Mouse (Mus musculus): ENCODE data around the gene Nphp1. TPM values are rescaled to one million over a fixed set of nuclear protein-coding genes. Genes with fewer than 3 reads are reported as not detected.

Gene Nphp1
- total and polyA plus RNA-seq, 3 experiments = 19.1 to 63.6 (median 37.1) TPM

DNA sequence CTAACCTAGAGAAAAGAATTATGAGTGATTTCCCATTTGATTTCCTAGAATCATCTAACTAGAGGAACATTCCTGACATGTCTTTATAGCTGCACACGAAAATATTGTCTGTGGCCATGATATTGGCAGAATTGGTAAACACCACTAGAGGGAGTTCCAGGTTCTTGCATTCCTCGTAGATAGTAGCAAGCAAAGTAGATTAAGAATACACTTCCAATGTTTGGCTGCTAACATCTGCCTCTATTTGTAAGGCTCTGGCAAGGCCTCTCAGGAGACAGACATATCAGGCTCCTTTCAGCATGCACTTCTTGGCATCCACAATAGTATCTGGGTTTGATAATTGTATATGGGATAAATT lies 44.1 kb upstream of the Nphp1 start (continued):
- TF ChIP-seq POLR2A (IDR thresholded peaks at IDR 0.05; ENCODE audit: control insufficient read depth in 1 of 2, insufficient read depth in 1 of 2, low read depth in 1 of 2, low read length in 2 of 2, poor library complexity in 1 of 2) = no peak

DNA sequence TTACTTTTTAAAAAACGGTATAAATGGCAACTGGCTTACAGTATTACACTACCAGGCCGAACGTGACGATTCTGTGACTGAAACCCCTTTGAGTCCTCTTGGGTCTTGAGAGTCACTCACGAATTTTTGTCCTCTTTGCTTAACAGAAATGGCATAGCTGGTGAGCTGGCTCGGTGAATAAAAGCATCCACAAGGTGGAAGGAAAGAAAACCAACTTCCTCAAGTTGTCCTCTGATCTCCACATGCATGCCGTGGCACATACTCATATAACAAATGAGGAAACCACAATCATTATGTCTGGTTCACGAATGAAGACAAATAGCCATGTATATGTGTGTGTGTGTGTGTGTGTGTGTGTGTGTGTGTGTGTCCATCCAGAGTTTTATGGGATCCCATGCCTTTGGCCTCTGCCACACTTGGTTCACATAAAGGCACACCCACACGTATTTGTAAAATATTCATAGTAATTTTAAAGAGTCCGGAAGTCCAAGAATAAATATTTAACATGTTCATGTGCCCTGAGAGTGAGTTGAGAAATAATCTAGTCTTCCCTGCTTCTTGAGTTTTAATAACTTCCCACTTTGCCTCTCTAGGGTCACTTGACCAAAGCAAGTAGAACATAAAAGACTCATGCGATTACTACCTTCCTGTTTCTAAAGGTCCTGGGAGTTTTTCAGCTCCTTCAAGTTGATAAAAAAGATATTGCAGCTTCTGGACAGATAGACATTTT lies 43.6 kb upstream of the Nphp1 start:
- Histone ChIP-seq H3K27ac (ENCODE audit: control insufficient read depth, low read depth, low read length) (peak overlapping the region; percentile 78), H3K27me3 (ENCODE audit: control insufficient read depth in 1 of 2, insufficient read depth in 2 of 2, low read length in 2 of 2) (no peaks in the 10 kb centered on the region; a peak in 1 of 4 replicates), H3K9ac (ENCODE audit: control insufficient read depth, low read depth, low read length, poor library complexity, severe bottlenecking) (peak overlapping the region; percentile 80), H3K36me3 (ENCODE audit: control insufficient read depth in 1 of 2, insufficient read depth in 2 of 2, low read length in 2 of 2) (peaks cover 7 to 15% of the 10 kb centered on the region in 2 experiments), H3K4me3 (ENCODE audit: control insufficient read depth in 1 of 2, insufficient read depth in 1 of 2, low read depth in 2 of 2, low read length in 2 of 2) (peak overlapping the region; percentile 88 to 100), H3K79me2 (ENCODE audit: control insufficient read depth, insufficient read depth, low read length, poor library complexity) (peaks cover 17% of the 10 kb centered on the region), H3K9me3 (replicated peaks; ENCODE audit: insufficient read depth, low read length) (no peaks in the 10 kb centered on the region), H3K4me1 (ENCODE audit: control insufficient read depth in 1 of 2, insufficient read depth in 2 of 2, low read length in 2 of 2) (no peaks in the 10 kb centered on the region; a peak in 1 of 4 replicates)
- TF ChIP-seq MXI1 (IDR thresholded peaks at IDR 0.05; ENCODE audit: low read depth, low read length) (peak; percentile 41; the same call in 1 of the 2 replicates), ZKSCAN1 (IDR thresholded peaks at IDR 0.05; ENCODE audit: low read depth, low read length) (no peak), NRF1 (IDR thresholded peaks at IDR 0.05; ENCODE audit: insufficient read depth, low read depth, low read length, poor library complexity, severe bottlenecking) (no peak), MYC (IDR thresholded peaks at IDR 0.05; ENCODE audit: low read depth, low read length) (0 out of 2 replicates have a peak, but pooled peaks have one; percentile 50), TAL1 (IDR thresholded peaks at IDR 0.05; ENCODE audit: low read length) (no peak), ETS1 (IDR thresholded peaks at IDR 0.05; ENCODE audit: low read depth, low read length) (0 out of 2 replicates have a peak, but pooled peaks have one; percentile 11), USF2 (IDR thresholded peaks at IDR 0.05; ENCODE audit: borderline replicate concordance in 1 of 2, insufficient read depth in 1 of 2, low read depth in 1 of 2, low read length in 2 of 2) (no peak), EP300 (IDR thresholded peaks at IDR 0.05; ENCODE audit: low read depth in 1 of 2, low read length in 2 of 2) (peak in 1 of 2 experiments; percentile 40; a peak in 1 of 4 replicates), ELF1 (IDR thresholded peaks at IDR 0.05; ENCODE audit: low read depth, low read length) (0 out of 2 replicates have a peak, but pooled peaks have one; percentile 42), USF1 (IDR thresholded peaks at IDR 0.05; ENCODE audit: low read depth, low read length) (peak; percentile 26), MAX (IDR thresholded peaks at IDR 0.05; ENCODE audit: low read length) (peak; percentile 58; the same call in 1 of the 2 replicates), TCF12 (IDR thresholded peaks at IDR 0.05; ENCODE audit: low read depth, low read length) (no peak)
- no peak for DNase-seq (ENCODE audit: low read depth, low spot score)

DNA sequence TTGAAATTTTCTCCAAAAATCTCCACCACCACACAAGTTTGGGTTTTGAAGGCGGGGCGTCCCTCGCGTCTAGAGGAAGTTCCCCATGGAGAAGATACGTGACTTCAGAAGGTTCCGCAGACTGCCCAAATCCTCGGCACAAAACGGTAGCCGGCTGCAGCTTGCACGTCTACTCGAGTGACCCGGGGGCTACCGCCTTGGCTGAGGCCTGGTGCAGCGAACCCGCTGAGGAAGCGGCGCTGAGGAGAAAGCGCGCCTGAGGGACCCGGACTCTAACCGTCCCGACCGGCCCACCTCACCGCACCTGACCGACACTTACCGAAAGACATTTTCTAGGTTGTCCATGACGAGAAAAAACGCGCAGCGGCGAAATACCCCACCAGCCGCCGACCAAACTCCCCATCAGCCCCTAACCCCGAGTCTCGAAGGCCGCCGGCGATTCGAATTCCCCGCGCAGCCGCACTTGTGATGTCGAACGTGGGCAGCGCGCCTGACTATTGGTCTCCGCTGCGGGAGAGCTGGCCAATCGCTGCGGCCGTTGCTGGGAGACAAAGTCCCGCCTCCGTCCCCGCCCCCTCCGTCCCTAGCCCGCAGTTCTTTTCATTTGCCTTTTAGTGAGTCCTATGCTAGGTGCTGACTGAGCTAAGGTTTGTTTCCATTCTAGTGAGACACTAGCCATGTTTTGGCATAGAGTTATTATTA lies 42.9 kb upstream of the Nphp1 start, which contains the start of gene Bub1:
TSS of gene Bub1 (minus strand) at position 465 of the 702 bp plus-strand sequence.
- Histone ChIP-seq H3K27me3 (ENCODE audit: control insufficient read depth in 1 of 2, insufficient read depth in 2 of 2, low read length in 2 of 2) (no peaks in the 10 kb centered on the region; a peak in 1 of 4 replicates), H3K4me1 (ENCODE audit: control insufficient read depth in 1 of 2, insufficient read depth in 2 of 2, low read length in 2 of 2) (no peaks in the 10 kb centered on the region; a peak in 1 of 4 replicates), H3K9me3 (replicated peaks; ENCODE audit: insufficient read depth, low read length) (no peaks in the 10 kb centered on the region), H3K36me3 (ENCODE audit: control insufficient read depth in 1 of 2, insufficient read depth in 2 of 2, low read length in 2 of 2) (peaks cover 9 to 18% of the 10 kb centered on the region in 2 experiments), H3K79me2 (ENCODE audit: control insufficient read depth, insufficient read depth, low read length, poor library complexity) (peaks cover 17% of the 10 kb centered on the region), H3K4me3 (ENCODE audit: control insufficient read depth in 1 of 2, insufficient read depth in 1 of 2, low read depth in 2 of 2, low read length in 2 of 2) (peak within 1 kb of the TSS; percentile 89 to 100), H3K9ac (ENCODE audit: control insufficient read depth, low read depth, low read length, poor library complexity, severe bottlenecking) (peak within 1 kb of the TSS; percentile 97), H3K27ac (ENCODE audit: control insufficient read depth, low read depth, low read length) (peak within 1 kb of the TSS; percentile 78)
- peak; percentile 95 for DNase-seq (ENCODE audit: low read depth, low spot score)
- TF ChIP-seq MAFK (IDR thresholded peaks at IDR 0.05; ENCODE audit: borderline replicate concordance, low read depth, low read length) (no peak), CHD1 (IDR thresholded peaks at IDR 0.05; ENCODE audit: low read depth, low read length) (peak; percentile 65; the same call in 1 of the 2 replicates), TBP (IDR thresholded peaks at IDR 0.05; ENCODE audit: low read depth, low read length) (peak; percentile 49; the same call in 1 of the 2 replicates), CHD2 (IDR thresholded peaks at IDR 0.05; ENCODE audit: low read length) (peak; percentile 33), MXI1 (IDR thresholded peaks at IDR 0.05; ENCODE audit: low read depth, low read length) (peak; percentile 31; the same call in 1 of the 2 replicates), TAL1 (IDR thresholded peaks at IDR 0.05; ENCODE audit: low read length) (no peak), HCFC1 (IDR thresholded peaks at IDR 0.05; ENCODE audit: low read depth, low read length) (peak; percentile 69; the same call in 1 of the 2 replicates), ELF1 (IDR thresholded peaks at IDR 0.05; ENCODE audit: low read depth, low read length) (0 out of 2 replicates have a peak, but pooled peaks have one; percentile 55), POLR2A (IDR thresholded peaks at IDR 0.05; ENCODE audit: control insufficient read depth in 1 of 2, insufficient read depth in 1 of 2, low read depth in 1 of 2, low read length in 2 of 2, poor library complexity in 1 of 2) (peak; percentile 72 to 88), MAX (IDR thresholded peaks at IDR 0.05; ENCODE audit: low read length) (peak; percentile 34; the same call in 1 of the 2 replicates), GATA1 (IDR thresholded peaks at IDR 0.05; ENCODE audit: low read depth, low read length) (no peak), ZKSCAN1 (IDR thresholded peaks at IDR 0.05; ENCODE audit: low read depth, low read length) (no peak), POLR2AphosphoS2 (IDR thresholded peaks at IDR 0.05; ENCODE audit: low read length) (peak; percentile 84; the same call in 1 of the 2 replicates), MAZ (IDR thresholded peaks at IDR 0.05; ENCODE audit: low read depth, low read length) (no peak), RAD21 (IDR thresholded peaks at IDR 0.05; ENCODE audit: low read depth, low read length) (no peak), E2F4 (IDR thresholded peaks at IDR 0.05; ENCODE audit: borderline replicate concordance, low read depth, low read length) (peak; percentile 72; the same call in 1 of the 2 replicates), MEF2A (IDR thresholded peaks at IDR 0.05; ENCODE audit: extremely low read depth, insufficient replicate concordance, low read depth, low read length, poor library complexity, severe bottlenecking) (no peak)

All from MEL (cell line).